Mouse (Mus musculus) forebrain, embryonic 12.5 days (tissue): ENCODE measurements around the gene Atp1b4. TPM values are rescaled to one million over a fixed set of nuclear protein-coding genes. Genes with fewer than 3 reads are reported as not detected.

Source experiments
- polyA plus RNA-seq: library from polyadenylated mRNA; unstranded; fragments of >200 nt; fragmentation: Nextera tagmentation; extraction: Ambion mirVana; gene quantifications from 2 replicates; pipeline ENCODE4 v1.2.1, GENCODE M21; 2016

The Atp1b4 gene
- polyA plus RNA-seq, 1 experiment from 2014 or later = not detected

Other genes with a start within 250 kb of the Atp1b4 start
- not detected in 2 replicates for gene Rhox10, start 249.7 kb upstream of the Atp1b4 start, polyA plus RNA-seq
- gene Rhox11, start 231.0 kb upstream of the Atp1b4 start, polyA plus RNA-seq = not detected in 2 replicates
- gene Rhox12, start 205.3 kb upstream of the Atp1b4 start, polyA plus RNA-seq = not detected in 2 replicates
- gene Rhox13, start 195.0 kb upstream of the Atp1b4 start, polyA plus RNA-seq = not detected in 2 replicates
- gene Zbtb33, start 126.4 kb upstream of the Atp1b4 start, polyA plus RNA-seq = 5.2 and 6.3 TPM in 2 replicates
- gene Tmem255a, start 63.7 kb upstream of the Atp1b4 start, polyA plus RNA-seq = 15.2 and 18.0 TPM in 2 replicates
- gene Lamp2, start 140.3 kb downstream of the Atp1b4 start, polyA plus RNA-seq = 59.9 and 60.4 TPM in 2 replicates